Mouse (Mus musculus) heart, postnatal 0 days (tissue): ENCODE results near the gene Cnnm3.

Experiments
- CTCF ChIP-seq: IDR thresholded peaks from 2 replicates; pipeline ENCODE4 v1.5.1; 2016; ENCODE audit warnings: antibody characterized with exemption, control low read depth, low read depth
- EP300 ChIP-seq: IDR thresholded peaks from 2 replicates; pipeline ENCODE4 v1.6.1; 2016; ENCODE audit warnings: antibody characterized with exemption, low read depth

- TF ChIP-seq CTCF (peak; percentile 75), EP300 (peak; percentile 59; the same call in 1 of the 2 replicates)
Measured at GRCm38 (mm10) chr1:36556553-36557456, 45.1 kb downstream of the Cnnm3 start.
